Mouse (Mus musculus) bone marrow, adult 2 months (tissue): ENCODE results near the gene Fbll1. TPM values are rescaled to one million over a fixed set of nuclear protein-coding genes. Genes with fewer than 3 reads are reported as not detected.

Experiments
- H3K27ac ChIP-seq: fragments of 200-500 bp; 2 replicates; pipeline ENCODE4 v1.5.1; 2012; ENCODE audit warnings: low read depth, mild to moderate bottlenecking, control low read depth, inconsistent platforms, low read length; ENCODE audit not compliant: control insufficient read depth, poor library complexity, insufficient read depth
- H3K4me1 ChIP-seq: fragments of 200-500 bp; 2 replicates; pipeline ENCODE4 v1.6.1; 2011; ENCODE audit warnings: low read length; ENCODE audit not compliant: control insufficient read depth, insufficient read depth
- H3K4me3 ChIP-seq: fragments of 200-500 bp; replicated peaks from 2 replicates; pipeline ENCODE3; 2011; ENCODE audit warnings: mild to moderate bottlenecking, low read depth, low read length, control low read depth; ENCODE audit not compliant: control insufficient read depth
- CTCF ChIP-seq: fragments of 200-500 bp; IDR thresholded peaks from 2 replicates; pipeline ENCODE4 v1.5.1; 2011; ENCODE audit warnings: low read length, control low read depth; ENCODE audit not compliant: control insufficient read depth, insufficient read depth
- POLR2A ChIP-seq: fragments of 200-500 bp; IDR thresholded peaks from 2 replicates; pipeline ENCODE4 v1.6.1; 2011; ENCODE audit warnings: low read depth, mild to moderate bottlenecking, control low read depth, low read length, borderline replicate concordance; ENCODE audit not compliant: control insufficient read depth
- WGBS: fragments of 180-500 bp; shearing (Covaris S2); methylation state at CpG from one replicate; pipeline ENCODE4 v1.1.7; 2018; 5-methylcytosine and 5-hydroxymethylcytosine counted together
- polyA plus RNA-seq: library from polyadenylated mRNA; stranded (reverse); fragments of >200 nt; gene quantifications from 2 replicates; pipeline ENCODE4 v1.2.4, GENCODE M21; 2011; ENCODE audit warnings: low replicate concordance; ENCODE audit not compliant: missing spikeins, insufficient read depth, insufficient read length

Gene Fbll1
- polyA plus RNA-seq, 1 experiment, result not detected

- WGBS, result under 1% methylated on average over 46 of the region's 46 CpGs
- no peaks in the 10 kb centered on the region; the same call in 1 of the 2 replicates for H3K4me1 ChIP-seq
- H3K27ac ChIP-seq, result peak within 1 kb of the TSS; percentile 18; the same call in 1 of the 2 replicates
- H3K4me3 ChIP-seq, result peak within 1 kb of the TSS; percentile 96
- TF ChIP-seq POLR2A (peak; percentile 35; the same call in 1 of the 2 replicates), CTCF (peak; percentile 88)
Measured at GRCm38 (mm10) chr11:35834022-35834760, 35.5 kb upstream of the Fbll1 start, which contains the start of gene Rars. Gene Rars, minus strand, starts transcription at chr11:35834506.

GRCm38 (mm10) chr11:35833270-35833669 lies 34.6 kb upstream of the Fbll1 start:
- 34% methylated on average over 6 of the region's 6 CpGs for WGBS
- Histone ChIP-seq H3K27ac (no peak overlapping the region), H3K4me3 (no peak overlapping the region), H3K4me1 (no peaks in the 10 kb centered on the region; the same call in 1 of the 2 replicates)
- no peak for TF ChIP-seq POLR2A
- TF ChIP-seq CTCF, result no peak

GRCm38 (mm10) chr11:35832139-35832538 lies 33.5 kb upstream of the Fbll1 start:
- Histone ChIP-seq H3K4me1 (no peaks in the 10 kb centered on the region; the same call in 1 of the 2 replicates), H3K4me3 (no peak overlapping the region), H3K27ac (no peak overlapping the region)
- TF ChIP-seq POLR2A, result no peak
- no peak for TF ChIP-seq CTCF
- WGBS, result 70% methylated on average over 4 of the region's 4 CpGs

- Histone ChIP-seq H3K4me1 (no peaks in the 10 kb centered on the region), H3K27ac (peak overlapping the region; percentile 0; the same call in 1 of the 2 replicates), H3K4me3 (no peak overlapping the region)
- 41% methylated on average over 6 of the region's 6 CpGs for WGBS
- TF ChIP-seq CTCF, result no peak
Measured at GRCm38 (mm10) chr11:35827714-35828113, 29.0 kb upstream of the Fbll1 start.

GRCm38 (mm10) chr11:35816316-35816715 lies 17.6 kb upstream of the Fbll1 start:
- H3K4me1 ChIP-seq, result no peaks in the 10 kb centered on the region
- no peak for TF ChIP-seq POLR2A
- no peak for TF ChIP-seq CTCF
- no peak overlapping the region for H3K4me3 ChIP-seq
- no peak overlapping the region for H3K27ac ChIP-seq
- 89% methylated on average over 12 of the region's 12 CpGs for WGBS

- WGBS, result 84% methylated on average over 10 of the region's 10 CpGs
- H3K4me3 ChIP-seq, result no peak overlapping the region
- TF ChIP-seq POLR2A (no peak), CTCF (no peak)
- H3K27ac ChIP-seq, result no peak overlapping the region
- no peaks in the 10 kb centered on the region for H3K4me1 ChIP-seq
Measured at GRCm38 (mm10) chr11:35811458-35811857, 12.8 kb upstream of the Fbll1 start.

- Histone ChIP-seq H3K4me1 (no peaks in the 10 kb centered on the region), H3K4me3 (no peak overlapping the region), H3K27ac (no peak overlapping the region)
- 62% methylated on average over 5 of the region's 5 CpGs for WGBS
- TF ChIP-seq CTCF, result no peak
- no peak for TF ChIP-seq POLR2A
Measured at GRCm38 (mm10) chr11:35801332-35801731, 2.6 kb upstream of the Fbll1 start.

GRCm38 (mm10) chr11:35798495-35798820 lies 226 bp downstream of the Fbll1 start:
- H3K27ac ChIP-seq, result no peak overlapping the region; the same call in 1 of the 2 replicates
- no peak overlapping the region for H3K4me3 ChIP-seq
- WGBS, result 7% methylated on average over 23 of the region's 23 CpGs
- no peaks in the 10 kb centered on the region for H3K4me1 ChIP-seq
- TF ChIP-seq CTCF (no peak), POLR2A (no peak)
